Mouse (Mus musculus): ENCODE results near the gene Mmp12. TPM values are rescaled to one million over a fixed set of nuclear protein-coding genes. Genes with fewer than 3 reads are reported as not detected.

Mmp12 gene
- polyA plus RNA-seq, 1 experiment from 2014 or later = 1.8 TPM

Other genes starting within 250 kb of the Mmp12 start
- gene Dync2h1, start 159.9 kb upstream of the Mmp12 start, polyA plus RNA-seq (2015; fragmentation: Nextera tagmentation; extraction: Ambion mirVana) = 6.2 TPM in 2 replicates
- gene Dcun1d5, start 159.9 kb upstream of the Mmp12 start, polyA plus RNA-seq (2015; fragmentation: Nextera tagmentation; extraction: Ambion mirVana) = 84.6 and 93.7 TPM in 2 replicates
- gene Mmp13, start 71.9 kb upstream of the Mmp12 start, polyA plus RNA-seq (2015; fragmentation: Nextera tagmentation; extraction: Ambion mirVana) = 0.14 and 0.25 TPM in 2 replicates
- not detected in 2 replicates for gene Mmp1b, start 43.7 kb downstream of the Mmp12 start, polyA plus RNA-seq (2015; fragmentation: Nextera tagmentation; extraction: Ambion mirVana)
- gene Mmp3, start 101.4 kb downstream of the Mmp12 start, polyA plus RNA-seq (2015; fragmentation: Nextera tagmentation; extraction: Ambion mirVana) = not detected in 2 replicates
- gene Mmp10, start 158.0 kb downstream of the Mmp12 start, polyA plus RNA-seq (2015; fragmentation: Nextera tagmentation; extraction: Ambion mirVana) = not detected in 2 replicates
- 0.56 and 1.2 TPM in 2 replicates for gene Mmp8, start 214.1 kb downstream of the Mmp12 start, polyA plus RNA-seq (2015; fragmentation: Nextera tagmentation; extraction: Ambion mirVana)
- gene Mmp27, start 227.0 kb downstream of the Mmp12 start, polyA plus RNA-seq (2015; fragmentation: Nextera tagmentation; extraction: Ambion mirVana) = not detected in 2 replicates

Data from heart, embryonic 16.5 days (tissue).